16 mouse cellular contexts compared by ENCODE assay signal in the genomic region with DNA sequence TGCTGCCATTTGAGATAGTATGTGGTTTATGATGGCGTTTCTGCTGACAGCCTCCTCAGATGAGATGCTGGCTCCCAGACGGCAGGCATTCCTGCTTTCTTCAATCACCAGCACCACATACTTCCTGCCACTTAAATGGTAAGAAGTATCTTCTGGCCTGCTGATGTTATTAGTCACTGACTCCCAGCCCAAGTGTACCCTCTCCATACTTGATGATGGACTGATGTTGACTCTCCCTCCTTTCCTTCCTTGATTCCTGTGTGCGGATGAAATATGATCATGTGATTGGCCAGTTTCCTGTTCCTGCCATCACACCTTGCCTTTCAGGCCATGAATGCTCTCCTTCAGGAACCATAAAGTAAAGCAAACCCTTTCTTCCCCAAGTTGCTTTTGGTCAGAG.
"Had no signal": no experiment of that assay in that cellular context is flagged by ENCODE, and none has a peak within 500 bp of the region (broad histone marks: within the 10 kb centered on the region; RNA-seq: fewer than 3 reads in every experiment).

No protein-coding gene starts in this region.

- H3K4me2 ChIP-seq: liver, embryonic 12.5 days; midbrain, embryonic 12.5 days; neural tube, embryonic 13.5 days; neural tube, embryonic 15.5 days; stomach, embryonic 15.5 days had no signal

- H3K4me1 ChIP-seq: liver, embryonic 12.5 days; midbrain, embryonic 10.5 days; midbrain, embryonic 12.5 days; stomach, embryonic 15.5 days had no signal

- H3K9ac ChIP-seq: liver, embryonic 12.5 days; liver, embryonic 14.5 days; midbrain, embryonic 12.5 days; neural tube, embryonic 13.5 days; neural tube, embryonic 15.5 days; stomach, embryonic 15.5 days had no signal

- DNase-seq: midbrain, embryonic 14.5 days; retina, postnatal 1 day; right cerebral cortex, adult 18-20 months; right cerebral cortex, postnatal 14 days; thymus, adult 2 months; thymus, postnatal 25 days; thymus, postnatal 4 days had no signal

- ATAC-seq: liver, embryonic 12.5 days; midbrain, embryonic 16.5 days had no signal

- H3K36me3 ChIP-seq: liver, embryonic 12.5 days; midbrain, embryonic 10.5 days; midbrain, embryonic 12.5 days; neural tube, embryonic 13.5 days; neural tube, embryonic 15.5 days; stomach, embryonic 15.5 days had no signal

- H3K4me3 ChIP-seq: liver, embryonic 12.5 days; midbrain, embryonic 10.5 days; midbrain, embryonic 12.5 days; myocyte; neural tube, embryonic 13.5 days; neural tube, embryonic 15.5 days; stomach, embryonic 15.5 days had no signal

- H3K27me3 ChIP-seq: liver, embryonic 12.5 days; midbrain, embryonic 12.5 days; neural tube, embryonic 13.5 days; neural tube, embryonic 15.5 days; stomach, embryonic 15.5 days had no signal

- H3K27ac ChIP-seq: liver, embryonic 12.5 days; liver, embryonic 14.5 days; midbrain, embryonic 10.5 days; midbrain, embryonic 12.5 days; neural tube, embryonic 13.5 days; neural tube, embryonic 15.5 days; stomach, embryonic 15.5 days had no signal

- H3K9me3 ChIP-seq: liver, embryonic 12.5 days; midbrain, embryonic 10.5 days; midbrain, embryonic 12.5 days; neural tube, embryonic 13.5 days; neural tube, embryonic 15.5 days; stomach, embryonic 15.5 days had no signal
